Mouse (Mus musculus) erythroblast, embryonic 14.5 days (primary cell): ENCODE results near the gene Slc38a2. TPM values are rescaled to one million over a fixed set of nuclear protein-coding genes. Genes with fewer than 3 reads are reported as not detected.

Source experiments
- H3K27me3 ChIP-seq: 2 replicates; pipeline ENCODE4 v1.6.1; 2012; ENCODE audit warnings: inconsistent platforms; ENCODE audit not compliant: control insufficient read depth
- H3K36me3 ChIP-seq: 2 replicates; pipeline ENCODE4 v1.6.1; 2012; ENCODE audit warnings: mild to moderate bottlenecking, inconsistent platforms; ENCODE audit not compliant: control insufficient read depth
- H3K4me1 ChIP-seq: 2 replicates; pipeline ENCODE4 v1.6.1; 2012; ENCODE audit warnings: inconsistent platforms; ENCODE audit not compliant: control insufficient read depth
- H3K4me3 ChIP-seq: replicated peaks from 2 replicates; pipeline ENCODE3; 2012; ENCODE audit warnings: moderate library complexity, mild to moderate bottlenecking, inconsistent platforms
- H3K9me3 ChIP-seq: 2 replicates; pipeline ENCODE4 v1.6.1; 2012; ENCODE audit warnings: low read length, inconsistent platforms, mixed read lengths; ENCODE audit not compliant: control insufficient read depth
- GATA1 ChIP-seq: IDR thresholded peaks from 2 replicates; pipeline ENCODE4 v1.6.1; 2012; ENCODE audit warnings: low read length, inconsistent platforms, mixed read lengths
- TAL1 ChIP-seq: IDR thresholded peaks from 3 replicates; pipeline ENCODE4 v1.6.1; 2012; ENCODE audit warnings: low read length, inconsistent platforms, mixed read lengths
- polyA plus RNA-seq: library from polyadenylated mRNA; stranded (reverse); fragments of >175 nt; gene quantifications from 2 replicates; pipeline ENCODE4 v1.2.3, GENCODE M21; 2012

Slc38a2 gene
- polyA plus RNA-seq, 1 experiment, result 0.98 TPM

DNA sequence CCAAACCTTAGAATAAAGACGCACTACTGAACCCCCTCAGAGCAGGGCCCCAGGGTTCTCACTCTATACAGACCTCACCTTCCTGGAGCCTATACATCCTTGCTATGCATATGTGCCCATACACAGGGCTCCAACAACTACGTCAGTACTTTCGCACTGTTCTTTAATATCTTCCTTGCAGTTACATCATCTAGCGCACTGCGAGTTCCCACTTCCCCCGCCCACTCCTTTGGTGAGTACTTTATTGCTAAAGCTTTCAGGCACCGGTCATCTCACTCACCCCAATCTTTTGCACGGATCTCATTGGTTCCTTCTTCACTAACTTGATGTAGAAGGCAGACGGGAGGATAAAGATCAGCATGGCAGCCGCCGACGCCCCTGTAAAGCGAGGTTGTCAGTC, 8.7 kb downstream of the Slc38a2 start:
- TF ChIP-seq TAL1 (no peak), GATA1 (no peak)
- peaks cover 8% of the 10 kb centered on the region for H3K4me1 ChIP-seq
- H3K36me3 ChIP-seq, result peaks cover 97% of the 10 kb centered on the region
- no peaks in the 10 kb centered on the region for H3K9me3 ChIP-seq
- H3K27me3 ChIP-seq, result no peaks in the 10 kb centered on the region; the same call in 1 of the 2 replicates
- no peak overlapping the region for H3K4me3 ChIP-seq

DNA sequence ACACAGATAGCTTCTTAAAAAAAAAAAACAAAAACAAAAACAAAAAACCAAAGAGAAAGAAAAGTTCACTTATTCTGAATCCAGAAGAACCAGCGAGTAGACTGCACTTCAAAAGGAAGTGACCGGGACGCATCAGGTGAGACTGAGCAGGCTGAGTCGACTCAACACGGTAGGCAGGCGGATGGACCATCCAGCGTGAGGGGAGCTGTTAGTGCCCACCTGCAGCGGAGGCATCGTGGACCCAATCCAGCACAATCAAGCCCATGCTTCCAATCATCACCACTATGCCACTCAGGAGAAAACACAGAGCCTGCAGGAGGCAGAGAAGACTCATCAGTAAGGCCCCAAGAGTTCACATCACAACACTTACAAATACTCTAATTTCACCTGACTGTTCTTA, 9.6 kb downstream of the Slc38a2 start:
- TF ChIP-seq TAL1, result no peak
- TF ChIP-seq GATA1, result no peak
- no peaks in the 10 kb centered on the region; the same call in 1 of the 2 replicates for H3K27me3 ChIP-seq
- H3K9me3 ChIP-seq, result no peaks in the 10 kb centered on the region
- H3K4me1 ChIP-seq, result peaks cover 5% of the 10 kb centered on the region
- no peak overlapping the region for H3K4me3 ChIP-seq
- peaks cover 88% of the 10 kb centered on the region for H3K36me3 ChIP-seq

DNA sequence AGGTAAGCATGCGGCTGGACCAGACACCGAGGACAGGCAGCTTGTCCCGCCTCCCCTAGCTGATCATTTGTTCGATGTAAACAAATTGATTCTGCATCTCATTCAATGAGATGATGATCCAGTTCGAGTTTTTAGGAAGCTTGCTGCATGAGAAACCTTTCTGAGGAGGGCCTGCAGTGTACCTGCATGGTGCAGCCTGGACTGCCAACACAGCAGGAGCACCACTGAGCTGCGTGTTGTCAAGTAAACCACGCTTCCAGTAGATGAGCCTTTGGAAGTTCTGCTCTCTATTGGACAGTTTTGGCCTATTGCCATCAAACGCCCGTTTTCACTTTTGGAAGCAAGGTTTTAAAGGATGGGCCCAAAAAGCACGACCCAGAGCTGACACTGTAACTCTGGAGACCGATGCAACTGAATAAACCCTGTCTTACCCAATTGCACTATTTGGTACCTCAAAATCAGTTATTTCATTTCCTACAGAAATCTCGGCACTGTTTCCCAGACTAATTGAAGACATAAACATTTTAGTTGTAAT, 10.7 kb downstream of the Slc38a2 start:
- Histone ChIP-seq H3K4me1 (peaks cover 12% of the 10 kb centered on the region), H3K9me3 (no peaks in the 10 kb centered on the region), H3K36me3 (peaks cover 77% of the 10 kb centered on the region), H3K4me3 (no peak overlapping the region), H3K27me3 (no peaks in the 10 kb centered on the region; the same call in 1 of the 2 replicates)
- TF ChIP-seq GATA1 (no peak), TAL1 (no peak)

DNA sequence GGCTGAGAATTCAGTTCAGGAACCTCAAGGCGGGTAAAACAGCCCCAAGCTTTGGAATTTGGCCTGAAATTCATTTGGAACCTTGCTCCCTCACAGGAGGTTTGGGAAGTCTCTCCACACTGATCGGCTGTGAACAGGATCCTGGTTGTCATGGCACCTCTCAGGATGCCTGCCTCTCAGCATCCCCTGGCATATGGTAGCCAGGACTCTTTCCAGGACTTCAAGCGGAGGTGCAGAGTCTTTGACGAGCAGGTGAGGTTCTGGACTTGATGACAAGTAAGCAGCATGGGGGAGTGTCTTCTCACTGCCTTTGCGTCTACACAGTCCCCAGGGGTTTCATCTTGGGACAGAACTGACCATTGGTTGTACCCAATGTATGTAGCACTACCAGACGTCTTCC, 11.5 kb downstream of the Slc38a2 start:
- Histone ChIP-seq H3K27me3 (no peaks in the 10 kb centered on the region), H3K9me3 (no peaks in the 10 kb centered on the region), H3K36me3 (peaks cover 69% of the 10 kb centered on the region), H3K4me1 (peaks cover 12% of the 10 kb centered on the region), H3K4me3 (no peak overlapping the region)
- no peak for TF ChIP-seq GATA1
- TF ChIP-seq TAL1, result no peak

DNA sequence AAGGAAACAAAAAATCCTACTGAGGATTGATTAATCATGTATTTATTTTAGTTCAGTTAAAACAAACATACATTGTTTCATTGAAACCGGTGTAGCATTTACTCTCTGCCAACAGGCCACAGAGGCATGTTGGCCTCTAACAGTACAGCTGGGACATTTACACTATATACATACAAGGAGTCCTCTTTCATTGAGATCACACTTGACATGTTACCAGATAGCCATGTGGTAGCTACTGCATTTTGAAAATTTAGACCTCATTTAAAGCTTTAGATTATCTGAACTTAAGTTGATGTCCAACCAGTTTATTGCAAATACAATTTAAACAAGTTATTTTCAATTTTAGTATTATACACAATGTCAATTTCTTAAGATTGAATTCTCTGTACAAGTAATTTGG, 12.2 kb downstream of the Slc38a2 start:
- Histone ChIP-seq H3K27me3 (no peaks in the 10 kb centered on the region), H3K4me3 (no peak overlapping the region), H3K36me3 (peaks cover 62% of the 10 kb centered on the region), H3K4me1 (peaks cover 12% of the 10 kb centered on the region), H3K9me3 (no peaks in the 10 kb centered on the region)
- TF ChIP-seq GATA1 (no peak), TAL1 (no peak)

DNA sequence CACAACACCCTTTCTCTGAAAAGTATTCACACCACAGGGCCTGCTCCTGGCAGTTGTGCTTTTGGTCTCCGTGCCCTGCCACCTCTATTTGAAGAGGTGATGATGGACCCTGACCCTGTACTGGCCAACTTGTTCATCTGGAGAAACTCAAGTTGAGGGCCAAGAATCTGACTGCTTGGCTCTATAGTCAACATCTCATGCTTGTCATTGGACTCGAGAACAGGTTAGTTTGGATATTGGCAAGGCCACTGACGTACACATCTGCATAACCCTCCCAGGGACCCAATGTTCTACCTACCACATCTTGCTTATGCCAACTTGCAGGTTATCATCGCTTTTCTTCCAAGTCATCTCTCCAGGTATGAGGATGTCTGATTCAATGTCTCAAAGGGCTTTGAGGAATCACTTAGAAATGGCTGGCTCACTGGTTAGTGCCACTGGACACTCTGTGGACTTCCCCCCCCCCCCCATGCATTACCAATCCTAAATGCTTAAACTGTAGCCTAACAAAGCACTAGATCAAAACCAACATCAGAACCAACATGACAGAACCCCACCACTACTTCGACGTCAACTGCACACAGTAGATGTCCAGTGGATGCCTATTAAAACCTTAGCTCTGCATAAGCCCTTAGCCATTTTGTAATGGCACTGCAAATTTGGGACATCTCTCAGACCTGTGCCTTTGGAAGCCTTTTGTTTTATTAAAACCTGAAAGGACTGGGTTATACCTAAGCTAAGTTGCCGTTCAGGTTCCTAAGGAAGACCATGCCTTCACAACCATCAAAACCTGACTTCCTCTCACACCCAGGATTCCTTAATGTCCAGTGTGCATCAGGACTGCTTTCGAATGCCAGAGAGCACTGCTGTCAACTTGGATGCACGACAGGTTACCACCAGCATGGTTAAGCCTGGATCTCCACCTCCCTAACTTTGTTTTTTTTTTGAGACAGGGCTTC, 13.1 kb downstream of the Slc38a2 start:
- Histone ChIP-seq H3K9me3 (no peaks in the 10 kb centered on the region), H3K4me3 (no peak overlapping the region), H3K27me3 (peaks cover 6% of the 10 kb centered on the region), H3K4me1 (peaks cover 12% of the 10 kb centered on the region), H3K36me3 (peaks cover 53% of the 10 kb centered on the region)
- TF ChIP-seq GATA1 (no peak), TAL1 (no peak)

DNA sequence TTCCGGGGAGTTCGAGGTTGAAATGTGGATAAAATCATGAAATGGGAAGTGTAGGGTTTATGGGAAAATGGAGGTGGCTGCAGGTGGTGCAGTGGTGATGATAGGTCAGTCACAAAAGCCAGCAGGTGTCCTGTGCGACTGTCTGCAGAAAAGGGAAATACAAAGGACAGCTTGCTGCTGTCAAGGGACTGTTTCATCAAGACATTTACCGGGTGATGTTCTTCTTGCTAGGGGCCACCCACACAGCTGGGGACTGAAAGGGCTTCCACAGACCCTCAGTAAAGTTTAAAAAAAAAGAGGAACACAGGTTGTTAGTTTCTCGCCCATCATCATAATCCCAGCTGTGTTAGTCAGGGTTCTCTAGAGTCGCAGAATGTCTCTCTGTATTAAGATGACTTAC, 14.3 kb downstream of the Slc38a2 start:
- Histone ChIP-seq H3K27me3 (peaks cover 12% of the 10 kb centered on the region), H3K36me3 (peaks cover 41% of the 10 kb centered on the region), H3K4me3 (no peak overlapping the region), H3K4me1 (peaks cover 12% of the 10 kb centered on the region), H3K9me3 (no peaks in the 10 kb centered on the region)
- TF ChIP-seq TAL1 (no peak), GATA1 (no peak)

DNA sequence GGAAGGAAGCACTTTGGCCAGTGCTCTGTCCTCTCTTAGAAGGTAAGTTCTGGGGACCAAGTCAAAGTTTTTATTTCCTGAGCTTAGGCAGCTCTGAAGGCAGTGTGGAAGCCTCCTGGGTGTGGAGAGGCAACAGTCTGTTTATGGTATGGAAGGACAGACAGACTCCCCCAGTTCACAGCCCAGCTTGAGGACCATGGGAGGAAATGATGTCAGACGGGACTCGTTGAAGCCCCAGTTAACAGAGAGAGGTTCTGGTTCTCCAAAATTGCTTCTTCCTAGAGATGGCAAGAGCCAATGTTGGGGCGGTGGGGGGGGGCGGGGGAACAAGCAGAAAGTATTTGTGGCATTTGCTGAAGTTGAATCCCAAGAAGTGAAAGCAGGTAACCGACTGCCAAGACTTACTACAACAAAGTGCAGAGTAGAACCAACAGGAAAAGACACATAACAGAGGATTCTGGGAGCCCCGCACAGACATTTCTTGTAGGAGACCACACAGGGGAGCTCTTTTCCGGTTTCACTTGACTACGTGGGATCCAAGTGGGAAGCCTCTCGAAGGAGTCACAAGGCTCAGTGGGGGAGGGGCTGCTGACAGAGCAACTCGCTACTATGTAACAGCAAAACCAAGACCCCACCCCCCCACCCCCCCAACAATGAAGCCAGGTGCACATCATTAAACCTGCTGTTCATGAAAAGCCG, 15.2 kb downstream of the Slc38a2 start:
- Histone ChIP-seq H3K27me3 (peaks cover 21% of the 10 kb centered on the region), H3K4me1 (peaks cover 10% of the 10 kb centered on the region), H3K9me3 (no peaks in the 10 kb centered on the region), H3K36me3 (peaks cover 31% of the 10 kb centered on the region), H3K4me3 (peak overlapping the region; percentile 45)
- TF ChIP-seq GATA1, result no peak
- TF ChIP-seq TAL1, result no peak
